Mouse (Mus musculus) cerebellum, adult 2 months (tissue): ENCODE results near the gene Dlk2. TPM values are rescaled to one million over a fixed set of nuclear protein-coding genes. Genes with fewer than 3 reads are reported as not detected.

Experiments
- DNase-seq, 2 experiments: peaks; one replicate each; pipeline ENCODE4 v3.0.0; 2021
- H3K27ac ChIP-seq: fragments of 200-500 bp; 2 replicates; pipeline ENCODE4 v1.5.1; 2012; ENCODE audit warnings: low read length, control low read depth, inconsistent platforms; ENCODE audit not compliant: insufficient read depth
- H3K27me3 ChIP-seq: fragments of 200-500 bp; 2 replicates; pipeline ENCODE4 v1.6.1; 2012; ENCODE audit warnings: inconsistent platforms, mild to moderate bottlenecking, low read length, moderate library complexity; ENCODE audit not compliant: control insufficient read depth, insufficient read depth
- H3K4me1 ChIP-seq: fragments of 200-500 bp; 2 replicates; pipeline ENCODE4 v1.6.1; 2011; ENCODE audit warnings: low read length; ENCODE audit not compliant: control insufficient read depth, insufficient read depth
- H3K4me3 ChIP-seq: fragments of 200-500 bp; replicated peaks from 2 replicates; pipeline ENCODE3; 2011; ENCODE audit warnings: mild to moderate bottlenecking, low read depth, low read length, control low read depth; ENCODE audit not compliant: insufficient read depth
- CTCF ChIP-seq: fragments of 200-500 bp; IDR thresholded peaks from 2 replicates; pipeline ENCODE4 v1.5.1; 2011; ENCODE audit warnings: low read depth, mild to moderate bottlenecking, control low read depth, low read length, moderate library complexity, borderline replicate concordance; ENCODE audit not compliant: insufficient read depth
- POLR2A ChIP-seq: fragments of 200-500 bp; IDR thresholded peaks from 2 replicates; pipeline ENCODE4 v1.6.1; 2011; ENCODE audit warnings: low read length, control low read depth, borderline replicate concordance; ENCODE audit not compliant: insufficient read depth
- WGBS: fragments of 180-500 bp; shearing (Covaris S2); methylation state at CpG from one replicate; pipeline ENCODE4 v1.1.7; 2018; 5-methylcytosine and 5-hydroxymethylcytosine counted together
- polyA plus RNA-seq: library from polyadenylated mRNA; depleted of rRNA; stranded (reverse); fragments of >200 nt; gene quantifications from 2 replicates; pipeline ENCODE4 v1.2.3, GENCODE M21; 2012

Gene Dlk2
- polyA plus RNA-seq, 1 experiment = 8.8 TPM

GRCm38 (mm10) chr17:46287678-46288095 lies 9.5 kb upstream of the Dlk2 start:
- Histone ChIP-seq H3K27ac (no peak overlapping the region), H3K4me1 (no peaks in the 10 kb centered on the region), H3K27me3 (no peaks in the 10 kb centered on the region), H3K4me3 (no peak overlapping the region)
- TF ChIP-seq CTCF (no peak), POLR2A (no peak)
- 56% methylated on average over 11 of the region's 11 CpGs for WGBS
- no peak for DNase-seq

- Histone ChIP-seq H3K4me1 (no peaks in the 10 kb centered on the region), H3K27me3 (no peaks in the 10 kb centered on the region), H3K4me3 (no peak overlapping the region), H3K27ac (no peak overlapping the region)
- WGBS = 50% methylated on average over 6 of the region's 6 CpGs
- TF ChIP-seq CTCF = no peak
- DNase-seq = no peak
These were observed 620 bp upstream of the Dlk2 start for GRCm38 (mm10) chr17:46296601-46297000.

GRCm38 (mm10) chr17:46297028-46297363 lies 225 bp upstream of the Dlk2 start:
- 7% methylated on average over 6 of the region's 6 CpGs for WGBS
- no peak for TF ChIP-seq CTCF
- no peak for TF ChIP-seq POLR2A
- H3K27me3 ChIP-seq = no peaks in the 10 kb centered on the region
- no peak for DNase-seq
- H3K4me3 ChIP-seq = peak overlapping the region; percentile 57
- H3K27ac ChIP-seq = no peak overlapping the region
- no peaks in the 10 kb centered on the region for H3K4me1 ChIP-seq

- H3K4me3 ChIP-seq = peak overlapping the region; percentile 56
- H3K27ac ChIP-seq = no peak overlapping the region
- no peaks in the 10 kb centered on the region for H3K27me3 ChIP-seq
- peak; percentile 78 to 89 for DNase-seq
- under 1% methylated on average over 48 of the region's 48 CpGs for WGBS
- H3K4me1 ChIP-seq = no peaks in the 10 kb centered on the region
- peak; percentile 89 for TF ChIP-seq CTCF
- no peak for TF ChIP-seq POLR2A
These were observed 1.1 kb downstream of the Dlk2 start for GRCm38 (mm10) chr17:46298220-46298913.

GRCm38 (mm10) chr17:46301892-46302291 lies 4.7 kb downstream of the Dlk2 start:
- Histone ChIP-seq H3K27ac (no peak overlapping the region), H3K27me3 (no peaks in the 10 kb centered on the region), H3K4me1 (no peaks in the 10 kb centered on the region; the same call in 1 of the 2 replicates), H3K4me3 (no peak overlapping the region)
- TF ChIP-seq POLR2A = no peak
- no peak for TF ChIP-seq CTCF
- WGBS = 77% methylated on average over 12 of the region's 12 CpGs
- DNase-seq = no peak

GRCm38 (mm10) chr17:46304184-46304583 lies 7.0 kb downstream of the Dlk2 start:
- TF ChIP-seq POLR2A (no peak), CTCF (no peak)
- Histone ChIP-seq H3K4me1 (no peaks in the 10 kb centered on the region; the same call in 1 of the 2 replicates), H3K27ac (no peak overlapping the region), H3K27me3 (no peaks in the 10 kb centered on the region), H3K4me3 (no peak overlapping the region)
- DNase-seq = no peak
- 92% methylated on average over 9 of the region's 9 CpGs for WGBS

- no peak for TF ChIP-seq POLR2A
- no peak for TF ChIP-seq CTCF
- Histone ChIP-seq H3K27ac (no peak overlapping the region), H3K4me1 (no peaks in the 10 kb centered on the region; the same call in 1 of the 2 replicates), H3K27me3 (no peaks in the 10 kb centered on the region), H3K4me3 (no peak overlapping the region)
- DNase-seq = no peak
- WGBS = 93% methylated on average over 15 of the region's 15 CpGs
These were observed 9.7 kb downstream of the Dlk2 start for GRCm38 (mm10) chr17:46306956-46307355.

GRCm38 (mm10) chr17:46309835-46310234 lies 12.6 kb downstream of the Dlk2 start:
- DNase-seq = no peak
- H3K4me1 ChIP-seq = no peaks in the 10 kb centered on the region; the same call in 1 of the 2 replicates
- TF ChIP-seq CTCF = no peak
- no peak for TF ChIP-seq POLR2A
- no peak overlapping the region for H3K4me3 ChIP-seq
- H3K27me3 ChIP-seq = no peaks in the 10 kb centered on the region
- WGBS = 80% methylated on average over 12 of the region's 12 CpGs
- H3K27ac ChIP-seq = no peak overlapping the region
